Mouse (Mus musculus) small intestine, adult 2 months (tissue): ENCODE data around the gene B3gat3. TPM values are rescaled to one million over a fixed set of nuclear protein-coding genes. Genes with fewer than 3 reads are reported as not detected.
"Not testable (repeated sequence)": the region's sequence is repeated elsewhere in the genome, so short reads cannot be mapped to it uniquely, and the experiment has no call there.

Experiments used
- H3K27ac ChIP-seq: fragments of 200-500 bp; 2 replicates; pipeline ENCODE4 v1.5.1; 2012; ENCODE audit warnings: low read depth, low read length, control low read depth, inconsistent platforms; ENCODE audit not compliant: insufficient read depth
- H3K27me3 ChIP-seq: fragments of 200-500 bp; 2 replicates; pipeline ENCODE4 v1.6.1; 2012; ENCODE audit warnings: mild to moderate bottlenecking, moderate library complexity, low read length, inconsistent platforms; ENCODE audit not compliant: control insufficient read depth, insufficient read depth
- H3K36me3 ChIP-seq: fragments of 200-500 bp; 2 replicates; pipeline ENCODE4 v1.6.1; 2012; ENCODE audit warnings: mild to moderate bottlenecking, low read length, control low read depth, inconsistent platforms; ENCODE audit not compliant: control insufficient read depth, insufficient read depth
- H3K4me1 ChIP-seq: fragments of 200-500 bp; 2 replicates; pipeline ENCODE4 v1.6.1; 2012; ENCODE audit warnings: low read length, inconsistent platforms, mixed read lengths; ENCODE audit not compliant: control insufficient read depth, insufficient read depth, insufficient read length
- H3K4me3 ChIP-seq: fragments of 200-500 bp; 2 replicates; pipeline ENCODE4 v1.5.1; 2012; ENCODE audit warnings: low read depth, mild to moderate bottlenecking, control low read depth, inconsistent platforms, low read length, moderate library complexity
- CTCF ChIP-seq: fragments of 200-500 bp; IDR thresholded peaks from 2 replicates; pipeline ENCODE4 v1.5.1; 2012; ENCODE audit warnings: low read depth, mild to moderate bottlenecking, control low read depth, inconsistent platforms, low read length, moderate library complexity, mixed read lengths; ENCODE audit not compliant: insufficient replicate concordance, insufficient read length; ENCODE audit errors: extremely low read depth
- POLR2A ChIP-seq: fragments of 200-500 bp; IDR thresholded peaks from 2 replicates; pipeline ENCODE4 v1.6.1; 2012; ENCODE audit warnings: low read depth, mild to moderate bottlenecking, control low read depth, inconsistent platforms, low read length, moderate library complexity
- WGBS: fragments of 180-500 bp; shearing (Covaris S2); methylation state at CpG from one replicate; pipeline ENCODE4 v1.1.7; 2018; 5-methylcytosine and 5-hydroxymethylcytosine counted together
- polyA plus RNA-seq: library from polyadenylated mRNA; depleted of rRNA; stranded (reverse); fragments of >200 nt; gene quantifications from 2 replicates; pipeline ENCODE4 v1.2.3, GENCODE M21; 2012; rRNA removed

The B3gat3 gene
- 40.1 and 69.5 TPM in 2 replicates for polyA plus RNA-seq

DNA sequence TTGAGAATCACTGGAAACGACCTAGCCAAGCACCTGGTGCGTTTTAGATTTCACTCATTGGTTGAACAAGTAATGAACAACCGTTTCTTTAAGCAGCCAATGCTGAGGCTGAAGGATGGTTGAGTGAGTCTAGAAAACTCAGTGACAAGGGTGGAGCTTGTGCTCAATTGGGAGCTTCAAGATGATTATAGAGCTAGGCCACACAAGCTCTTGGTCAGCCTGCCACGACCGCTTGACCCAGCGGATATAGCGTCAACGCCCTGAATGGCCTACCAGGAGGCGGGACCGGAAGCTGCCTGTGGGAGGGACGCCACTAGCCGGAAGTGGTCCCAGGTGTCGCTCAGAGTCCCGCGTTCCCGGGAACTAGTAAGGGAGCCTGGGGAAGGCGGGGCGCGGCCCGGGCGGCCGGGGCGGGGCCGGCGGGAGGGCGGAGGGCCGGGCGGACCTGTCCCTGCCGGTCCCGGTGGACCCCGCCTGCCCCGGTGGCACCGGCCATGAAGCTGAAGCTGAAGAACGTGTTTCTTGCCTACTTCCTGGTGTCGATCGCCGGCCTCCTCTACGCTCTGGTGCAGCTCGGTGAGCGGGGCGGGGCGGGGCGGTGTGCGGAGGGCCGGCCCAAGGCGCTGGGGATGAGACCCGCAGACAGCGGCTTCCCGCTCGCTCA lies at the start of gene B3gat3:
B3gat3 (plus strand) TSS at position 302 of the 664 bp plus-strand sequence.
- H3K4me3 ChIP-seq, result peak within 1 kb of the TSS; percentile 71
- H3K36me3 ChIP-seq, result peaks cover 19% of the 10 kb centered on the region
- TF ChIP-seq CTCF (no peak), POLR2A (peak; percentile 69)
- peaks cover 5% of the 10 kb centered on the region; the same call in 1 of the 2 replicates for H3K4me1 ChIP-seq
- H3K27me3 ChIP-seq, result no peaks in the 10 kb centered on the region
- H3K27ac ChIP-seq, result peak within 1 kb of the TSS; percentile 80
- 1% methylated on average over 50 of the region's 50 CpGs for WGBS

DNA sequence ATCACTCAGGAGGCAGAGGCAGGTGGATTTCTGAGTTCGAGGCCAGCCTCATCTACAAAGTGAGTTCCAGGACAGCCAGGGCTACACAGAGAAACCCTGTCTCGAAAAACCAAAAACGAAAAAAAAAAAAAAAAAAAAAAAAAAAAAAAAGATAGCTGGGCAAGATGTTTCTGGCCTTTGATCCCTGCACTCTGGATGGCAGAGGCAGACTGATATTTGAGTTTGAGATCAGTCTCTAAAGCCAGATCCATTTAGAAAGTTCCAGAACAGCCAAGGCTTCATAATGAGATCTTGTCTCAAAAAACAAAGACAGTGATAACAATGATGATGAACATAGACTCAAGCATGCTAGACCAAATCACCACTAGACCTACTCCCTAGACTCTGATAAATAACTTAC lies 49.8 kb upstream of the B3gat3 start:
- H3K27ac ChIP-seq, H3K4me3 ChIP-seq, H3K27me3 ChIP-seq: not testable (repeated sequence)
- 50% methylated on average over 3 of the region's 3 CpGs for WGBS
- peaks cover 17% of the 10 kb centered on the region for H3K36me3 ChIP-seq
- H3K4me1 ChIP-seq, result peaks cover 11% of the 10 kb centered on the region; the same call in 1 of the 2 replicates

- Histone ChIP-seq H3K4me3 (peak overlapping the region; percentile 87), H3K27ac (peak overlapping the region; percentile 52), H3K36me3 (peaks cover 21% of the 10 kb centered on the region), H3K4me1 (peaks cover 11% of the 10 kb centered on the region; the same call in 1 of the 2 replicates), H3K27me3 (no peaks in the 10 kb centered on the region)
- no peak for TF ChIP-seq POLR2A
- TF ChIP-seq CTCF, result no peak
- WGBS, result 11% methylated on average over 9 of the region's 9 CpGs
These were observed 49.3 kb upstream of the B3gat3 start for GRCm38 (mm10) chr19:8870838-8871237.

GRCm38 (mm10) chr19:8871267-8872186 lies 48.6 kb upstream of the B3gat3 start, which contains the start of gene Ubxn1:
Gene Ubxn1, plus strand, starts transcription at chr19:8871496.
- Histone ChIP-seq H3K27me3 (no peaks in the 10 kb centered on the region), H3K36me3 (peaks cover 26% of the 10 kb centered on the region), H3K27ac (peak within 1 kb of the TSS; percentile 68), H3K4me3 (peak within 1 kb of the TSS; percentile 87), H3K4me1 (peaks cover 11% of the 10 kb centered on the region; the same call in 1 of the 2 replicates)
- TF ChIP-seq POLR2A (peak; percentile 81), CTCF (no peak)
- under 1% methylated on average over 57 of the region's 59 CpGs for WGBS

GRCm38 (mm10) chr19:8872266-8872840 lies 47.8 kb upstream of the B3gat3 start:
- H3K4me3 ChIP-seq, result peak overlapping the region; percentile 87
- 38% methylated on average over 10 of the region's 10 CpGs for WGBS
- no peaks in the 10 kb centered on the region for H3K27me3 ChIP-seq
- peak overlapping the region; percentile 68; the same call in 1 of the 2 replicates for H3K27ac ChIP-seq
- H3K4me1 ChIP-seq, result peaks cover 11% of the 10 kb centered on the region; the same call in 1 of the 2 replicates
- H3K36me3 ChIP-seq, result peaks cover 26% of the 10 kb centered on the region
- TF ChIP-seq CTCF, result no peak
- no peak for TF ChIP-seq POLR2A

DNA sequence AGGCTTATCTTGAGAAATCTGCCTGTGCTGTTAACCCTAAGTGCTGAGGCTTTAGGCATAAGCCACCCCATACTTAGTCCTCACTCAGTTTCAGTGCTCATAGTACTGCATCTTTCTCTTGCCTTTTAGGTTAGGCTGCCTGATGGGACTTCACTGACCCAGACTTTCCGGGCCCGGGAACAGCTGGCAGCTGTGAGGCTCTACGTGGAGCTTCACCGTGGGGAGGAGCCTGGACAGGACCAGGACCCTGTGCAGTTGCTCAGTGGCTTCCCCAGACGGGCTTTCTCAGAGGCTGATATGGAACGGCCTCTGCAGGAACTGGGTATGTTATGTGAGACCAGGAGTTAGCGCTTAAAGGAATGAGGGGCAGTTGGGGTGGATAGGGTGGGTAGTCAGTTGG lies 45.1 kb upstream of the B3gat3 start:
- TF ChIP-seq POLR2A, result no peak
- no peak for TF ChIP-seq CTCF
- Histone ChIP-seq H3K27ac (no peak overlapping the region), H3K36me3 (peaks cover 28% of the 10 kb centered on the region), H3K4me1 (peaks cover 8% of the 10 kb centered on the region; the same call in 1 of the 2 replicates), H3K27me3 (no peaks in the 10 kb centered on the region), H3K4me3 (no peak overlapping the region)
- 90% methylated on average over 7 of the region's 7 CpGs for WGBS

DNA sequence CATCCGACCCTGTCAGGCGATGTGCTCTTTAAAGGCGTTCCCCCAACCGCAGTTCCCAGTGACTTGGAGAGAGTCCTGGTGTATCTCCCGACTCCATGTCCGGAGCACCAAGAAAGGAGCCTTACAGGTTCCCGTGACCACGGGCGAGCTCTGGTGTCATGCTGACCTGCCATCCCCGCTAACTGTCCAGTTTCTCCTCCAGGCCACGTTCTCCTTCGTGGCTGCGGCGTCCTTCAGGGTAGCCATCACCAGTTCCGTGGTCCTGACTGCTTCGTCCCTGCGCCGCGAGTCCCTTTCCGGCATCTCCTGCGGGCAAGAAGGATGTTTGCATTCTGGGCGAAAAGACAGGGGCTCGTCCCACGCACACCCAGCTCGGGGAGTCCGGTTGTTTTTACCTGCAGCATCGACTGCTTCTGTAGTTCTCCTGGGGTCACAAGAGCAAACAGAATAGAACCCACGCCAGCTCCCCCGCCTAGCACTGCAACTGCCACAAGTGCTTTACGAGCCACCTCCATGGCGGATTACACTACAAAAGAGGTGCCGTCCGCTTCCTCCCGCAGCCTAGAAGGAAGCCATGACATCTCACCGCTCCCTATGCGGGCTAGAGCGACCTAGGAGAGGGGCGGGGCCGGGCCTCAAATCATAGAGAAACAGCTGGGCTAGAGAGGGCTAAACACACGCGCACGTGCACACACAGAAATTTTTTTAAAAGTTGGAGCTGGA lies 39.7 kb upstream of the B3gat3 start, which contains the start of gene Uqcc3:
Uqcc3 (minus strand) TSS at position 613 of the 723 bp plus-strand sequence.
- no peaks in the 10 kb centered on the region for H3K4me1 ChIP-seq
- H3K36me3 ChIP-seq, result peaks cover 9% of the 10 kb centered on the region
- TF ChIP-seq POLR2A (peak; percentile 82; the same call in 1 of the 2 replicates), CTCF (no peak)
- under 1% methylated on average over 42 of the region's 42 CpGs for WGBS
- H3K4me3 ChIP-seq, result peak within 1 kb of the TSS; percentile 84
- H3K27me3 ChIP-seq, result no peaks in the 10 kb centered on the region
- peak within 1 kb of the TSS; percentile 45 for H3K27ac ChIP-seq
